Mouse (Mus musculus) right cerebral cortex, postnatal 25 days (tissue): Measurements from ENCODE around the gene Cep131.

ENCODE experiments used
- DNase-seq: peaks from one replicate; pipeline ENCODE4 v3.0.0; 2022

Gene Cep131

GRCm38 (mm10) chr11:120019542-120020440 is 66.8 kb downstream of the Cep131 start:
- DNase-seq: no peak

- DNase-seq: no peak
These were observed 69.6 kb downstream of the Cep131 start for GRCm38 (mm10) chr11:120017011-120017410.

- no peak for DNase-seq
These were observed 71.9 kb downstream of the Cep131 start for GRCm38 (mm10) chr11:120014758-120015157.
